Mouse (Mus musculus) midbrain, embryonic 11.5 days (tissue): ENCODE data around the gene Spsb3. TPM values are rescaled to one million over a fixed set of nuclear protein-coding genes. Genes with fewer than 3 reads are reported as not detected.

Experiments used
- ATAC-seq: fragments of 200-750 bp; cut with Nextera tagmentation; 2 replicates; pipeline ENCODE4 v1.8.0; 2017; ENCODE audit warnings: moderate TSS enrichment, moderate library complexity; ENCODE audit not compliant: low FRiP score
- DNase-seq: peaks from one replicate; pipeline ENCODE4 v3.0.0; 2015; ENCODE audit warnings: low spot score; ENCODE audit errors: missing footprints
- H3K27ac ChIP-seq: fragments of 300-500 bp; sonication (generic); 2 replicates; pipeline ENCODE4 v1.5.1; 2014; ENCODE audit warnings: low read depth, low read length
- H3K27me3 ChIP-seq: fragments of 300-500 bp; sonication (generic); 2 replicates; pipeline ENCODE4 v1.6.1; 2014; ENCODE audit warnings: mild to moderate bottlenecking, low read length, moderate library complexity, mixed read lengths; ENCODE audit not compliant: control insufficient read depth, insufficient read depth
- H3K36me3 ChIP-seq: fragments of 300-500 bp; sonication (generic); 2 replicates; pipeline ENCODE4 v1.6.1; 2014; ENCODE audit warnings: mild to moderate bottlenecking, low read length, moderate library complexity, mixed read lengths; ENCODE audit not compliant: control insufficient read depth, insufficient read depth
- H3K4me1 ChIP-seq: fragments of 300-500 bp; sonication (generic); 2 replicates; pipeline ENCODE4 v1.6.1; 2014; ENCODE audit warnings: low read length; ENCODE audit not compliant: control insufficient read depth, insufficient read depth
- H3K4me2 ChIP-seq: fragments of 300-500 bp; sonication (generic); 2 replicates; pipeline ENCODE4 v1.6.1; 2014; ENCODE audit warnings: mild to moderate bottlenecking, moderate library complexity
- H3K4me3 ChIP-seq: fragments of 300-500 bp; sonication (generic); 2 replicates; pipeline ENCODE4 v1.5.1; 2014; ENCODE audit warnings: low read depth, low read length
- H3K9ac ChIP-seq: fragments of 300-500 bp; sonication (generic); 2 replicates; pipeline ENCODE4 v1.6.1; 2014; ENCODE audit warnings: low read length
- H3K9me3 ChIP-seq: fragments of 300-500 bp; sonication (generic); 2 replicates; pipeline ENCODE4 v1.6.1; 2016; ENCODE audit warnings: low read length; ENCODE audit not compliant: control insufficient read depth
- WGBS: fragments of 180-500 bp; shearing (Covaris S2); extraction: QIAGEN DNeasy Blood & Tissue Kit; methylation state at CpG from one replicate; pipeline ENCODE4 v1.1.7; 2014; 5-methylcytosine and 5-hydroxymethylcytosine counted together
- polyA plus RNA-seq: library from polyadenylated mRNA; unstranded; fragments of >200 nt; fragmentation: Nextera tagmentation; extraction: Ambion mirVana; gene quantifications from 2 replicates; pipeline ENCODE4 v1.2.1, GENCODE M21; 2014

Gene Spsb3
- polyA plus RNA-seq, 1 experiment from 2014 or later: 44.4 TPM

- peaks cover 35% of the 10 kb centered on the region for H3K36me3 ChIP-seq
- no peak overlapping the region for H3K27ac ChIP-seq
- H3K4me3 ChIP-seq: no peak overlapping the region
Measured at GRCm38 (mm10) chr17:24898041-24898854, 11.8 kb downstream of the Spsb3 start.

GRCm38 (mm10) chr17:24899153-24899552 is 12.7 kb downstream of the Spsb3 start:
- no peak for DNase-seq
- Histone ChIP-seq H3K4me1 (peaks cover 20% of the 10 kb centered on the region), H3K4me2 (no peak overlapping the region), H3K27me3 (no peaks in the 10 kb centered on the region), H3K36me3 (peaks cover 38% of the 10 kb centered on the region), H3K9me3 (no peaks in the 10 kb centered on the region), H3K4me3 (no peak overlapping the region), H3K9ac (no peak overlapping the region), H3K27ac (no peak overlapping the region)
- 90% methylated on average over 5 of the region's 5 CpGs for WGBS
- ATAC-seq: no peak

More at GRCm38 (mm10) chr17:24898041-24898854, 11.8 kb downstream of the Spsb3 start:
- WGBS: 78% methylated on average over 4 of the region's 4 CpGs
- peaks cover 25% of the 10 kb centered on the region for H3K4me1 ChIP-seq
- no peak overlapping the region for H3K9ac ChIP-seq
- ATAC-seq: no peak
- no peaks in the 10 kb centered on the region for H3K9me3 ChIP-seq
- no peak overlapping the region for H3K4me2 ChIP-seq
- H3K27me3 ChIP-seq: no peaks in the 10 kb centered on the region
- DNase-seq: no peak

GRCm38 (mm10) chr17:24900014-24900413 is 13.6 kb downstream of the Spsb3 start:
- 94% methylated on average over 6 of the region's 6 CpGs for WGBS
- H3K9me3 ChIP-seq: no peaks in the 10 kb centered on the region
- no peak overlapping the region for H3K27ac ChIP-seq
- H3K9ac ChIP-seq: no peak overlapping the region
- ATAC-seq: no peak
- no peak overlapping the region for H3K4me3 ChIP-seq
- peaks cover 17% of the 10 kb centered on the region for H3K4me1 ChIP-seq
- no peak overlapping the region for H3K4me2 ChIP-seq
- DNase-seq: no peak
- H3K27me3 ChIP-seq: no peaks in the 10 kb centered on the region
- peaks cover 40% of the 10 kb centered on the region for H3K36me3 ChIP-seq

- ATAC-seq (no peak), DNase-seq (no peak)
- Histone ChIP-seq H3K4me2 (no peak overlapping the region), H3K9me3 (no peaks in the 10 kb centered on the region), H3K4me3 (no peak overlapping the region), H3K36me3 (peaks cover 46% of the 10 kb centered on the region), H3K27ac (no peak overlapping the region), H3K4me1 (peaks cover 4% of the 10 kb centered on the region), H3K27me3 (no peaks in the 10 kb centered on the region), H3K9ac (no peak overlapping the region)
- 89% methylated on average over 5 of the region's 5 CpGs for WGBS
Measured at GRCm38 (mm10) chr17:24902124-24902523, 15.7 kb downstream of the Spsb3 start.

GRCm38 (mm10) chr17:24902671-24903474 is 16.4 kb downstream of the Spsb3 start:
- H3K9ac ChIP-seq: no peak overlapping the region
- H3K27me3 ChIP-seq: no peaks in the 10 kb centered on the region
- H3K4me3 ChIP-seq: no peak overlapping the region
- no peak for ATAC-seq
- H3K4me2 ChIP-seq: no peak overlapping the region
- H3K9me3 ChIP-seq: no peaks in the 10 kb centered on the region
- WGBS: 72% methylated on average over 9 of the region's 9 CpGs
- H3K36me3 ChIP-seq: peaks cover 50% of the 10 kb centered on the region
- no peak for DNase-seq
- no peak overlapping the region for H3K27ac ChIP-seq
- H3K4me1 ChIP-seq: peaks cover under 1% of the 10 kb centered on the region; the same call in 1 of the 2 replicates

GRCm38 (mm10) chr17:24903767-24904166 is 17.3 kb downstream of the Spsb3 start:
- no peak overlapping the region for H3K9ac ChIP-seq
- no peaks in the 10 kb centered on the region for H3K9me3 ChIP-seq
- H3K27ac ChIP-seq: no peak overlapping the region
- no peak for DNase-seq
- H3K4me3 ChIP-seq: no peak overlapping the region
- no peaks in the 10 kb centered on the region for H3K27me3 ChIP-seq
- no peaks in the 10 kb centered on the region for H3K4me1 ChIP-seq
- peaks cover 45% of the 10 kb centered on the region for H3K36me3 ChIP-seq
- no peak overlapping the region for H3K4me2 ChIP-seq
- WGBS: 95% methylated on average over 9 of the region's 9 CpGs
- no peak for ATAC-seq

GRCm38 (mm10) chr17:24907591-24907990 is 21.1 kb downstream of the Spsb3 start:
- no peak overlapping the region for H3K4me3 ChIP-seq
- no peak overlapping the region for H3K27ac ChIP-seq
- WGBS: 98% methylated on average over 2 of the region's 2 CpGs
- no peaks in the 10 kb centered on the region for H3K9me3 ChIP-seq
- DNase-seq (no peak), ATAC-seq (no peak)
- H3K27me3 ChIP-seq: no peaks in the 10 kb centered on the region
- no peaks in the 10 kb centered on the region for H3K4me1 ChIP-seq
- no peak overlapping the region for H3K9ac ChIP-seq
- H3K4me2 ChIP-seq: no peak overlapping the region
- H3K36me3 ChIP-seq: peaks cover 40% of the 10 kb centered on the region

- no peak overlapping the region for H3K27ac ChIP-seq
- no peak for ATAC-seq
- no peak overlapping the region for H3K4me2 ChIP-seq
- H3K36me3 ChIP-seq: peaks cover 33% of the 10 kb centered on the region
- H3K9me3 ChIP-seq: no peaks in the 10 kb centered on the region
- no peak overlapping the region for H3K9ac ChIP-seq
- H3K27me3 ChIP-seq: no peaks in the 10 kb centered on the region
- no peak for DNase-seq
- H3K4me3 ChIP-seq: no peak overlapping the region
- no peaks in the 10 kb centered on the region for H3K4me1 ChIP-seq
Measured at GRCm38 (mm10) chr17:24913984-24914383, 27.5 kb downstream of the Spsb3 start.

GRCm38 (mm10) chr17:24923246-24923645 is 36.8 kb downstream of the Spsb3 start:
- no peaks in the 10 kb centered on the region for H3K4me1 ChIP-seq
- no peak for DNase-seq
- no peak for ATAC-seq
- no peak overlapping the region for H3K27ac ChIP-seq
- H3K36me3 ChIP-seq: peaks cover 13% of the 10 kb centered on the region
- H3K4me3 ChIP-seq: no peak overlapping the region
- WGBS: 97% methylated on average over 1 of the region's 1 CpGs
- no peaks in the 10 kb centered on the region for H3K27me3 ChIP-seq
- H3K4me2 ChIP-seq: no peak overlapping the region
- no peaks in the 10 kb centered on the region for H3K9me3 ChIP-seq
- H3K9ac ChIP-seq: no peak overlapping the region
